Mouse (Mus musculus): ENCODE results near the gene Ovol2.

DNA sequence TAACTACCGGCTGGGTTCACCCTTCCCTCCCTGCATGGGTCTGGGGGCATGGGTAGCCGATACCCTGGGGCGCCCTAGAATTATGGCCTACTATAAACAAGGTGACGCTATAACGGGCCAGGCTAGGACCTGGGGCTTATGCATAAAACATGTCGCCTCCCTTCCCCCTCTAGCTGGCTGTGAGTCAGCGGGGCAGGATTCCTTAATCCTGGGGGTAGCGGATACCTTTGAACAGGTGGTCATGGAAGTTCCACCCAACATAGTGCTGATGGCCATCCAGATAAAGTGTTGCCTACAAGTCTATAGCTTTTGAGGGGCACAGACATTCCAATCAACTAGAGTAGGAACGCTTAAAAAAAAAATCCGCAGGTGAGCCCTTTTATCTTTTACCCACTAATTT lies 2.0 kb downstream of the Ovol2 start:
- TF ChIP-seq GATA1 (IDR thresholded peaks at IDR 0.05; ENCODE audit: borderline replicate concordance, low read length) (no peak), FLI1 (IDR thresholded peaks at IDR 0.05; ENCODE audit: low read length) (no peak)

Measured in megakaryocyte, embryonic 14.5 days (primary cell).